15 mouse cellular contexts compared by ENCODE assay signal in genomic region chr4:65969318-65969717, GRCm38 (mm10).
DNase-seq lines count a peak whose midpoint lies in the region; ATAC-seq lines count a peak whose summit lies in the region.
"Had no signal": no experiment of that assay in that cellular context is flagged by ENCODE, and none has a peak within 500 bp of the region (broad histone marks: within the 10 kb centered on the region; RNA-seq: fewer than 3 reads in every experiment).

No protein-coding gene starts in this region.

- no peak overlapping the region for H3K4me3 ChIP-seq in hindbrain, embryonic 13.5 days
- H3K4me3 ChIP-seq in hindbrain, embryonic 12.5 days = no peak overlapping the region
- H3K4me3 ChIP-seq in heart, embryonic 10.5 days = no peak overlapping the region

- no peaks in the 10 kb centered on the region for H3K4me1 ChIP-seq in hindbrain, embryonic 13.5 days (replicated peaks)
- H3K4me1 ChIP-seq in hindbrain, embryonic 12.5 days = no peaks in the 10 kb centered on the region
- H3K4me1 ChIP-seq in heart, embryonic 10.5 days = no peaks in the 10 kb centered on the region

- WGBS in hindbrain, embryonic 13.5 days = 68% methylated on average over 2 of the region's 2 CpGs
- WGBS in hindbrain, embryonic 12.5 days = 80% methylated on average over 2 of the region's 2 CpGs
- WGBS in heart, embryonic 10.5 days = 67% methylated on average over 2 of the region's 2 CpGs

- H3K9ac ChIP-seq in hindbrain, embryonic 13.5 days = no peak overlapping the region
- no peak overlapping the region for H3K9ac ChIP-seq in hindbrain, embryonic 12.5 days
- H3K9ac ChIP-seq: lung, embryonic 14.5 days had no signal

- H3K27ac ChIP-seq in hindbrain, embryonic 13.5 days = no peak overlapping the region
- no peak overlapping the region for H3K27ac ChIP-seq in hindbrain, embryonic 12.5 days
- no peak overlapping the region for H3K27ac ChIP-seq in heart, embryonic 10.5 days
- H3K27ac ChIP-seq: macrophage had no signal

- DNase-seq in retina, postnatal 1 day = peak; percentile 19
- no peak for DNase-seq in retina, embryonic 14.5 days (ENCODE audit: low spot score)
- DNase-seq in cerebellum, postnatal 10 days = peak; percentile 43 to 54
- no peak for DNase-seq in heart, embryonic 10.5 days (ENCODE audit: low spot score)
- DNase-seq in spleen, postnatal 14 days (ENCODE audit: low spot score in 2 of 2) = no peak
- DNase-seq: adrenal gland, adult 8-10 months; gastrocnemius, postnatal 14 days; kidney, adult 11 months; kidney, postnatal 10 days; lung, embryonic 14.5 days; right cerebral cortex, adult 18-20 months; thymus, postnatal 4 days had no signal

- H3K4me2 ChIP-seq in hindbrain, embryonic 13.5 days = no peak overlapping the region
- no peak overlapping the region for H3K4me2 ChIP-seq in hindbrain, embryonic 12.5 days (replicated peaks)
- H3K4me2 ChIP-seq: lung, embryonic 14.5 days had no signal

- H3K9me3 ChIP-seq in hindbrain, embryonic 13.5 days = no peaks in the 10 kb centered on the region
- H3K9me3 ChIP-seq in hindbrain, embryonic 12.5 days (replicated peaks) = no peaks in the 10 kb centered on the region
- no peaks in the 10 kb centered on the region for H3K9me3 ChIP-seq in heart, embryonic 10.5 days

- no peaks in the 10 kb centered on the region for H3K27me3 ChIP-seq in hindbrain, embryonic 13.5 days
- no peaks in the 10 kb centered on the region for H3K27me3 ChIP-seq in hindbrain, embryonic 12.5 days
- H3K27me3 ChIP-seq in heart, embryonic 10.5 days (ENCODE audit: insufficient read depth, poor library complexity, severe bottlenecking) = no peaks in the 10 kb centered on the region

- 0 out of 2 replicates have a peak, but pooled peaks have one; percentile 74 for ATAC-seq in hindbrain, embryonic 13.5 days (ENCODE audit: low FRiP score)
- ATAC-seq in hindbrain, embryonic 12.5 days (ENCODE audit: low FRiP score) = no peak

- H3K36me3 ChIP-seq in hindbrain, embryonic 13.5 days = no peaks in the 10 kb centered on the region
- H3K36me3 ChIP-seq in hindbrain, embryonic 12.5 days = no peaks in the 10 kb centered on the region
- H3K36me3 ChIP-seq in heart, embryonic 10.5 days = no peaks in the 10 kb centered on the region

Comparison
In these comparisons a context has a peak if more than half of its experiments do, and no peak if none do; other contexts are left out.
1. DNase-seq: peak in retina, postnatal 1 day (single experiment) and cerebellum, postnatal 10 days (2 of 2); none in retina, embryonic 14.5 days (single experiment), heart, embryonic 10.5 days (single experiment) and spleen, postnatal 14 days (0 of 2).